Mouse (Mus musculus) ES-E14 (cell line): Measurements from ENCODE around the gene Clec16a. TPM values are rescaled to one million over a fixed set of nuclear protein-coding genes. Genes with fewer than 3 reads are reported as not detected.

Source experiments
- DNase-seq: peaks from one replicate; pipeline ENCODE4 v3.0.0-alpha.2; 2013; ENCODE audit warnings: low read depth, low spot score
- H3K27ac ChIP-seq: 2 replicates; pipeline ENCODE4 v1.5.1; 2012; ENCODE audit warnings: low read depth, mild to moderate bottlenecking, low read length, moderate library complexity, mixed read lengths; ENCODE audit not compliant: poor library complexity, insufficient read depth, severe bottlenecking
- H3K36me3 ChIP-seq: 2 replicates; pipeline ENCODE4 v1.6.1; 2012; ENCODE audit warnings: mild to moderate bottlenecking, low read length, moderate library complexity, mixed read lengths; ENCODE audit not compliant: control insufficient read depth, poor library complexity, insufficient read depth, severe bottlenecking
- H3K4me1 ChIP-seq, 2 experiments: fragments of 150-350 bp in 1 of 2; sonication (generic) in 1 of 2; 2 replicates each; pipeline ENCODE4 v1.6.1; 2012; ENCODE audit warnings: low read length in 2 of 2, mild to moderate bottlenecking in 1 of 2, mixed read lengths in 1 of 2; ENCODE audit not compliant: control insufficient read depth in 2 of 2, insufficient read depth in 2 of 2, poor library complexity in 1 of 2
- H3K4me3 ChIP-seq, 2 experiments: fragments of 150-350 bp in 1 of 2; sonication (generic) in 1 of 2; 2 replicates each; pipeline ENCODE4 v1.5.1; 2012; ENCODE audit warnings: low read length in 2 of 2, low read depth in 1 of 2, mild to moderate bottlenecking in 1 of 2, mixed read lengths in 1 of 2; ENCODE audit not compliant: insufficient read depth in 1 of 2, poor library complexity in 1 of 2, severe bottlenecking in 1 of 2
- H3K9ac ChIP-seq: 2 replicates; pipeline ENCODE4 v1.6.1; 2012; ENCODE audit warnings: low read depth, mild to moderate bottlenecking, low read length, mixed read lengths; ENCODE audit not compliant: poor library complexity, insufficient read depth, severe bottlenecking
- H3K9me3 ChIP-seq: fragments of 150-350 bp; sonication (generic); 2 replicates; pipeline ENCODE4 v1.6.1; 2012; ENCODE audit warnings: low read depth, mild to moderate bottlenecking, low read length; ENCODE audit not compliant: control insufficient read depth, insufficient read depth
- CHD2 ChIP-seq: IDR thresholded peaks from 2 replicates; pipeline ENCODE4 v1.6.1; 2014; ENCODE audit warnings: mild to moderate bottlenecking, low read depth, low read length, inconsistent platforms
- HCFC1 ChIP-seq: IDR thresholded peaks from 2 replicates; pipeline ENCODE4 v1.6.1; 2012; ENCODE audit warnings: low read length, inconsistent platforms, borderline replicate concordance; ENCODE audit not compliant: insufficient read depth
- MAFK ChIP-seq: IDR thresholded peaks from 2 replicates; pipeline ENCODE4 v1.6.1; 2014; ENCODE audit warnings: mild to moderate bottlenecking, low read depth, low read length, inconsistent platforms; ENCODE audit not compliant: insufficient read depth
- ZC3H11A ChIP-seq: IDR thresholded peaks from 2 replicates; pipeline ENCODE4 v1.6.1; 2012; ENCODE audit warnings: low read depth, mild to moderate bottlenecking, inconsistent platforms, low read length, borderline replicate concordance
- ZNF384 ChIP-seq: IDR thresholded peaks from 2 replicates; pipeline ENCODE4 v1.6.1; 2012; ENCODE audit warnings: low read depth, low read length, inconsistent platforms
- in situ Hi-C, 2 experiments: fragments of 600-800 bp; cut with MboI; formaldehyde crosslinking; loops; one replicate each; pipeline ENCODE4 v1.15.1; 2025; ENCODE audit warnings: low sequenced_read_pairs in 2 of 2, inconsistent platforms in 1 of 2; ENCODE audit not compliant: unreplicated experiment in 2 of 2
- total RNA-seq: library from RNA; depleted of rRNA; stranded (reverse); fragments of 300-350 nt; gene quantifications from 2 replicates; pipeline ENCODE4 v1.2.3, GENCODE M21; 2012

Gene Clec16a
- total RNA-seq, 1 experiment = 14.6 TPM

- no peak for TF ChIP-seq CHD2
- no peak for TF ChIP-seq MAFK
- TF ChIP-seq HCFC1 = no peak
- DNase-seq = peak; percentile 56
- Histone ChIP-seq H3K27ac (no peak overlapping the region), H3K9ac (no peak overlapping the region), H3K4me3 (no peak overlapping the region), H3K9me3 (no peaks in the 10 kb centered on the region), H3K36me3 (no peaks in the 10 kb centered on the region), H3K4me1 (no peaks in the 10 kb centered on the region)
- in situ Hi-C loops = loop anchor here (25.0 kb wide), 2 partner anchors 215 to 415 kb away; no protein-coding TSS in a partner anchor
Observed at GRCm38 (mm10) chr16:10501865-10502264, 43.3 kb upstream of the Clec16a start.

DNA sequence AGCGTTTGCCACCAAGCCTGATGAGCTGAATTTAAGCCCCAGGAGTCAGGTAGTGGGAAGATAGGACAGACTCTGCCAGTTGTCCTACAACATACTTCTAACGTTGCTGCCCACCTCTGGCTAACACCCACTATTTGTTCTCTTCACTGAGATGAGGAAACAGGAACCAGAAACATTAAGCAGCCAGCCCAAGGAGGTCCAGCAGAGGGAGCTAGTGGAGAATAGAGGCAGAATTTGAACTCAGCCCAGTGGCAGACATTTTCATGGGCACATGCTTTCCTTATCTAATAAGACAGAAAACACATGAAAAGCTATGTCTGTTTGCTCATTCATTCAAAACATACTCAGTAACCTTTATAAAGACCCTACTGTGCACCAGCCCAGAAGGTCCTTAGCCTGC, 42.1 kb upstream of the Clec16a start:
- DNase-seq = no peak
- H3K27ac ChIP-seq = no peak overlapping the region
- no peaks in the 10 kb centered on the region for H3K4me1 ChIP-seq
- no peaks in the 10 kb centered on the region for H3K9me3 ChIP-seq
- H3K9ac ChIP-seq = no peak overlapping the region
- in situ Hi-C loops = loop anchor here (25.0 kb wide), 2 partner anchors 216 to 416 kb away; no protein-coding TSS in a partner anchor
- H3K36me3 ChIP-seq = no peaks in the 10 kb centered on the region
- no peak overlapping the region for H3K4me3 ChIP-seq
- TF ChIP-seq ZC3H11A (no peak), HCFC1 (no peak), MAFK (no peak), CHD2 (no peak), ZNF384 (no peak)

DNA sequence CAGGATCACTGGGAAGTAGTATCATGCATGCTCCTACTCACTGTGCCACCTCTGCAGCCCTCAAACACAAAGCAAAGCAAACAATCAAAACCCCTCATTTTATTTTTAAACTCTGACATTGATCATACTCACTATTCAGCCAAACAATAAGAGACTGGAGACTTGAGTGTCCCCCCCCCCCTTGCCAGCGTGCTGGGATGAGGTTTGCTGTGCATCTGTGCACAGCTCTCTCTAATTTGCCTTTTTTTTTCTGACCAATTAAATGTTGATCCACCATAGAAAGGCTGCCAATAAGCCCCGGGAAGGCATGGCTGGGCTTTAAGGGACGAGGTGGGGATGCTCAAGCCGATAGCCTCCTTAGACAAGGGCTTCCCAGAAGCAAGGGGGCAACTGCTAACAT, 37.7 kb upstream of the Clec16a start:
- Histone ChIP-seq H3K36me3 (no peaks in the 10 kb centered on the region), H3K27ac (no peak overlapping the region), H3K9me3 (no peaks in the 10 kb centered on the region), H3K4me1 (no peaks in the 10 kb centered on the region), H3K9ac (no peak overlapping the region), H3K4me3 (no peak overlapping the region)
- DNase-seq = no peak
- TF ChIP-seq MAFK = no peak
- no peak for TF ChIP-seq ZC3H11A
- TF ChIP-seq CHD2 = no peak
- no peak for TF ChIP-seq ZNF384
- TF ChIP-seq HCFC1 = no peak
- in situ Hi-C loops = loop anchor here (25.0 kb wide), 2 partner anchors 220 to 420 kb away; no protein-coding TSS in a partner anchor

- no peak for DNase-seq
- Histone ChIP-seq H3K4me1 (no peaks in the 10 kb centered on the region), H3K36me3 (no peaks in the 10 kb centered on the region), H3K27ac (no peak overlapping the region; the same call in 1 of the 2 replicates), H3K9ac (no peak overlapping the region), H3K4me3 (no peak overlapping the region), H3K9me3 (no peaks in the 10 kb centered on the region)
- in situ Hi-C loops = loop anchor here (25.0 kb wide), 2 partner anchors 221 to 421 kb away; no protein-coding TSS in a partner anchor
- TF ChIP-seq ZNF384 (no peak), CHD2 (no peak), ZC3H11A (no peak), HCFC1 (no peak), MAFK (no peak)
Observed at GRCm38 (mm10) chr16:10508691-10509090, 36.4 kb upstream of the Clec16a start.
